Mouse (Mus musculus): ENCODE data around the gene Triap1. TPM values are rescaled to one million over a fixed set of nuclear protein-coding genes. Genes with fewer than 3 reads are reported as not detected.
A peak's percentile ranks its signal among the peaks of the same experiment; 100 is the strongest.

Gene Triap1
- total and polyA plus RNA-seq, 3 experiments, result 31.8 to 38.2 (median 33.7) TPM

DNA sequence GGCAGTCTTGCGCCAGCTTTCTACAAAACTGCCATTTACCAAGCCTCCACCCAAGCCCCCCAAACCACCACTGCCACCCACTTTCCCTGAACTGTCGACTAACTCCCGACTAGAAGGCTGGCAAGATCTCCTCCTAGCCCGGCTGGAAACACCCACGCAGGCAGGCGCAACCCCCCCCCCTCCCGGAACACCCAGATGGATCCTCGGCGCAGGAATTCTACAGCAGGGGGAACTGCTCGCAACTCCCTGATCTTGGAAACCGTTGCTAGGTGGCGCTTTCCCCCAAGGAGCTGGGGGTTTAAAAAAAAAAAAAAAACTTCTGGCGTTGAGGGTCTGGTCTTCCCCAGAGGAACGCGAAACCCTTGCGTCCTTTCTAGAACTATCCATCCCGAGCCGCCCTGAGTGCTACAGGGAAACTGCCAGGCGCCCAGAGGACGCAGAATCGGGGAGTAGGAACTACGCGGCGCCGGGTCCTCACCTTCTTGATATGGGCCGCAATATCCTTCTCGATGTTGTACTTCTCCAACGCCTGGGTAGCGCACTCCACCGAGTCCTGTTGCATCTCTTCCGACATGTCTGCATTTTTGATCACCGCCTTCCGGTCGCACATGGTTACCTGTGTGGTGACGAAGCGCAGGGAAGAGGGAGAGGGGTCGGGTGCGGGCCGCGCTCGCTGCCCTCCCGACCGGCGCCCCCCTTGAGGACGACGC lies 40.8 kb upstream of the Triap1 start:
- H3K9me3 ChIP-seq (replicated peaks; ENCODE audit: low read length), result peaks cover 3% of the 10 kb centered on the region
- no peaks in the 10 kb centered on the region for H3K27me3 ChIP-seq (replicated peaks)
- H3K4me1 ChIP-seq (ENCODE audit: control insufficient read depth in 1 of 2, insufficient read depth in 2 of 2), result peaks cover 0 to 22% of the 10 kb centered on the region in 2 experiments; a peak in 3 of 4 replicates
- peaks cover 18% of the 10 kb centered on the region for H3K79me2 ChIP-seq (replicated peaks; ENCODE audit: control insufficient read depth, extremely low read depth, insufficient read depth, poor library complexity, severe bottlenecking)
- DNase-seq (ENCODE audit: extremely low read depth), result peak; percentile 42
- peak overlapping the region; percentile 61; the same call in 1 of the 2 replicates for H3K4me2 ChIP-seq (ENCODE audit: insufficient read depth, low read depth, poor library complexity, severe bottlenecking)
- peak overlapping the region; percentile 41 for H3K9ac ChIP-seq (ENCODE audit: insufficient read depth, low read depth)
- dilution Hi-C loops (cut with MboI; ENCODE audit: extremely low pct_ligation_motif_present, extremely low pct_unique_long_range_greater_than_20kb, low sequenced_read_pairs) (no loop called here), in situ Hi-C loops (cut with MboI; ENCODE audit: low pct_ligation_motif_present, low pct_unique_long_range_greater_than_20kb, low sequenced_read_pairs) (loop anchor here (5.0 kb wide), 1 partner anchor 42 kb away; the partner anchor contains the start of genes Gatc and Triap1)
- peaks cover 22 to 43% of the 10 kb centered on the region in 2 experiments for H3K36me3 ChIP-seq (replicated peaks in 1 of 2; ENCODE audit: control insufficient read depth in 1 of 2, insufficient read depth in 1 of 2, low read length in 1 of 2)
- TF ChIP-seq MAX (IDR thresholded peaks at IDR 0.05; ENCODE audit: low read length) (0 out of 2 replicates have a peak, but pooled peaks have one; percentile 37), HCFC1 (IDR thresholded peaks at IDR 0.05; ENCODE audit: low read depth, low read length) (0 out of 2 replicates have a peak, but pooled peaks have one; percentile 11), USF1 (IDR thresholded peaks at IDR 0.05; ENCODE audit: low read depth, low read length) (no peak), MYC (IDR thresholded peaks at IDR 0.05; ENCODE audit: low read depth, low read length) (0 out of 2 replicates have a peak, but pooled peaks have one; percentile 21), CHD1 (IDR thresholded peaks at IDR 0.05; ENCODE audit: low read depth, low read length) (0 out of 2 replicates have a peak, but pooled peaks have one; percentile 59), JUN (IDR thresholded peaks at IDR 0.05; ENCODE audit: insufficient read depth, low read depth, low read length) (no peak), MAZ (IDR thresholded peaks at IDR 0.05; ENCODE audit: low read depth, low read length) (peak; percentile 58; the same call in 1 of the 2 replicates), RCOR1 (conservative IDR thresholded peaks at IDR 0.05; ENCODE audit: low read depth, low read length) (0 out of 2 replicates have a peak, but pooled peaks have one; percentile 30), SIN3A (IDR thresholded peaks at IDR 0.05; ENCODE audit: low read length) (peak; percentile 77), TBP (conservative IDR thresholded peaks at IDR 0.05; ENCODE audit: low read depth, low read length) (no peak), ELF1 (IDR thresholded peaks at IDR 0.05; ENCODE audit: low read depth, low read length) (peak; percentile 17; the same call in 1 of the 2 replicates), PAX5 (IDR thresholded peaks at IDR 0.05; ENCODE audit: low read length) (no peak), MEF2A (IDR thresholded peaks at IDR 0.05; ENCODE audit: borderline replicate concordance, low read depth, low read length) (0 out of 2 replicates have a peak, but pooled peaks have one; percentile 10), RAD21 (IDR thresholded peaks at IDR 0.05; ENCODE audit: low read depth, low read length) (peak; percentile 34), CTCF (conservative IDR thresholded peaks at IDR 0.05 in 1 of 2, IDR thresholded peaks at IDR 0.05 in 1 of 2; ENCODE audit: low read depth in 2 of 2, low read length in 2 of 2) (peak in 1 of 2 experiments; percentile 52; a peak in 2 of 4 replicates), UBTF (IDR thresholded peaks at IDR 0.05; ENCODE audit: low read depth, low read length) (peak; percentile 2; the same call in 1 of the 2 replicates), EP300 (IDR thresholded peaks at IDR 0.05; ENCODE audit: low read length) (no peak), ZNF384 (IDR thresholded peaks at IDR 0.05; ENCODE audit: low read depth, low read length) (peak; percentile 96), IRF4 (IDR thresholded peaks at IDR 0.05; ENCODE audit: low read depth, low read length) (0 out of 2 replicates have a peak, but pooled peaks have one; percentile 10), SMC3 (IDR thresholded peaks at IDR 0.05; ENCODE audit: low read depth, low read length) (peak; percentile 13; the same call in 1 of the 2 replicates)
- peak overlapping the region; percentile 62; the same call in 1 of the 2 replicates for H3K27ac ChIP-seq (ENCODE audit: insufficient read depth, low read depth)
- H3K4me3 ChIP-seq (replicated peaks in 1 of 3; ENCODE audit: low read depth in 2 of 3, low read length in 2 of 3, poor library complexity in 1 of 3), result peak overlapping the region; percentile 67 to 86 (median 76)

Measured in CH12.LX (cell line).